Mouse (Mus musculus): Measurements from ENCODE around the gene Elac2. TPM values are rescaled to one million over a fixed set of nuclear protein-coding genes. Genes with fewer than 3 reads are reported as not detected.
A peak's percentile ranks its signal among the peaks of the same experiment; 100 is the strongest.

Elac2 gene
- total and polyA plus RNA-seq, 3 experiments, result 73.1 to 112 (median 90.4) TPM

DNA sequence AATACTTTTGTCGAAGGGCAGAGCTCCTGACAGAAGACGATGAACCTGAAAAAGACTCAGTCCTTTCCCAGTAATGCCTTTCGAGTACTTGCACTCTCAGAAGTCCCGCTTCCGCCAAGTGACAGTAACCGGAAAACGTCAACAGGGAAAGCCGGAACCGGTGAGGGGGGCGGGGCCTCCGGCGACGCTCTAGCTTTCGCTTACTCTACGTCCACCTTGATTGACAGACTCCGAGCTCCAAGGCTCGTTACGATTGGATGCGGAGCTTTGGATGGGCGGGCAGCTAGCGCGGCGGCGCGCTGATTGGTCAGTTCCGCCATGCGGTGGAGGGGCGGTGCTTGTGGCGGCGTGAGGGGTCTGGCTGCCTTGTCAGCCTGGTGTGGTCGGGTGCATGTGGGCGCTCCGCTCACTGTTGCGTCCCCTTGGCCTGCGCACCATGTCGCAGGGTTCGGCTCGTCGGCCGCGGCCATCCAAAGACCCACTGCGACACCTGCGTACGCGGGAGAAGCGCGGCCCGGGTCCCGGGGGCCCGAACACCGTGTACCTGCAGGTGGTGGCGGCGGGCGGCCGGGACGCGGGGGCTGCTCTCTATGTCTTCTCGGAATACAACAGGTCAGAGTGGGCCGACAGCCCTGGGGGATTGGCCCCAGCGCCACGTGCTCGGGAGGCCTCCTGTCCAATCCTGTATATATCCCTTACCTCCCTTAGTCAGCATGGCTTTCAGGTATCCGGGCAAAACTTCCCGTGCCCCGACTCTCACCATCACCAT, at the start of gene Elac2 (continued):
- TF ChIP-seq GABPA (IDR thresholded peaks at IDR 0.05; ENCODE audit: low read depth, low read length), result no peak
- TF ChIP-seq CHD2 (IDR thresholded peaks at IDR 0.05; ENCODE audit: low read length), result peak; percentile 59; the same call in 1 of the 2 replicates
- no peak for TF ChIP-seq POLR2AphosphoS5 (IDR thresholded peaks at IDR 0.05; ENCODE audit: borderline replicate concordance, low read depth, low read length)
- TF ChIP-seq CHD1 (IDR thresholded peaks at IDR 0.05; ENCODE audit: low read depth, low read length), result no peak

DNA sequence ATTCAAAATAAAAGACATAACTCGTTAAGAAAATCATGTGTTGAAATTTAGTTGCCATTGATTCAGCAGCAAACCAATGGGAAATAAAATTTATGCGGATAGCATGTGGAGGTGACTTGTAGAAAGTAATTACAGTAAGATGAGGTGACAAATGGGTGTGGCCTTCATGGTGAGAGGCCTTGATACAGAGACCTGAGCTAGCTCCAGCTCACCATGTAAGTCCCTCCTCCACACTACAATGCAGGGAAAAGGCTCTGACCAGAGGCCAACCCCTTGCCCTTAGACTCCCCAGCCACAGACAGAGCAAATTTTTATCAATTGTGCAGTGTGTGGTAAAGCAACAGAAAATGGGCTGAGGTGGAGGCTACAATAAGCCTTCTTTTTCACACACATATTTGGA, 49.7 kb upstream of the Elac2 start:
- Histone ChIP-seq H3K4me3 (ENCODE audit: control insufficient read depth in 1 of 2, insufficient read depth in 1 of 2, low read depth in 2 of 2, low read length in 2 of 2) (no peak overlapping the region), H3K27me3 (ENCODE audit: control insufficient read depth in 1 of 2, insufficient read depth in 2 of 2, low read length in 2 of 2) (no peaks in the 10 kb centered on the region), H3K4me1 (ENCODE audit: control insufficient read depth in 1 of 2, insufficient read depth in 2 of 2, low read length in 2 of 2) (no peaks in the 10 kb centered on the region), H3K79me2 (ENCODE audit: control insufficient read depth, insufficient read depth, low read length, poor library complexity) (no peaks in the 10 kb centered on the region), H3K9me3 (replicated peaks; ENCODE audit: insufficient read depth, low read length) (no peaks in the 10 kb centered on the region), H3K27ac (ENCODE audit: control insufficient read depth, low read depth, low read length) (no peak overlapping the region), H3K36me3 (ENCODE audit: control insufficient read depth in 1 of 2, insufficient read depth in 2 of 2, low read length in 2 of 2) (no peaks in the 10 kb centered on the region), H3K9ac (ENCODE audit: control insufficient read depth, low read depth, low read length, poor library complexity, severe bottlenecking) (no peak overlapping the region)
- TF ChIP-seq KAT2A (conservative IDR thresholded peaks at IDR 0.05; ENCODE audit: low read depth, low read length) (no peak), GABPA (IDR thresholded peaks at IDR 0.05; ENCODE audit: low read depth, low read length) (no peak), USF2 (IDR thresholded peaks at IDR 0.05; ENCODE audit: borderline replicate concordance in 1 of 2, insufficient read depth in 1 of 2, low read depth in 1 of 2, low read length in 2 of 2) (no peak), CHD2 (IDR thresholded peaks at IDR 0.05; ENCODE audit: low read length) (no peak), CHD1 (IDR thresholded peaks at IDR 0.05; ENCODE audit: low read depth, low read length) (no peak), RCOR1 (IDR thresholded peaks at IDR 0.05; ENCODE audit: low read depth, low read length) (no peak), ZC3H11A (IDR thresholded peaks at IDR 0.05; ENCODE audit: low read depth, low read length) (no peak), RAD21 (IDR thresholded peaks at IDR 0.05; ENCODE audit: low read depth, low read length) (no peak), TAL1 (IDR thresholded peaks at IDR 0.05; ENCODE audit: low read length) (no peak), MEF2A (IDR thresholded peaks at IDR 0.05; ENCODE audit: extremely low read depth, insufficient replicate concordance, low read depth, low read length, poor library complexity, severe bottlenecking) (no peak)
- DNase-seq (ENCODE audit: low read depth, low spot score), result no peak

DNA sequence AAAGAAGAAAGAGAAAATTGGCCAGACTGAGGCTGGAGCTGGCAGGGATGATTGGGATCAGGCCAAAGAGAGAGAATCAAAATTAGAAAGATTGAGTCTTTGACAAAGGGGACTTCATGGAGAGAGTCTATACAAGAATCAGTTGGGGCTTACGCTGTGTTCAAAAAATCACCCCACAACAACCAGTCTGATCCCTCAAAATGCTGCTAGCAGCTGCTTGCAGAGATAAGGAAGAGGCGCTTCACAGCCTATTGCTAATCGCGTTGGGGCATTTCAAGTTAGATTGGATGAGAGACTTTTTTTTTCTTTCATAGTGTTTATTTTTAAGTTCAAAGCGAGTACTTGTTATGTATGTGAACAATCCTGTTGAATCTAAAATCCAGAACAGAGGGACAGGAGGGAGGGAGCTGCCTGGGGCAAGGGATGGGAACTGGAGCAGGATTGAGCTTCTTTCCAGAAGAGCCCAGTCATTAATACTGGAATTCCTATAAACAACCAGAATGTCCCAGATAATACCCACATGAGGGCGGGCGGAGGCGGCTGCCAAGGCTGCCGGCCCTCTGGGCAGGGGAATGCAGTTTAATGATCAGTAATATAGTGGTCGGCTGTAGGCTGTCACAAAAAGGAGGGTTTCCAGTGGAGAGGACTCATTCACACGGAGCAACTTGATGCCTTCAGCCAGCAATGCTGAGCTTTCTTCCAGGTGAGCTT, 47.6 kb upstream of the Elac2 start:
- Histone ChIP-seq H3K9ac (ENCODE audit: control insufficient read depth, low read depth, low read length, poor library complexity, severe bottlenecking) (no peak overlapping the region), H3K4me3 (ENCODE audit: control insufficient read depth in 1 of 2, insufficient read depth in 1 of 2, low read depth in 2 of 2, low read length in 2 of 2) (no peak overlapping the region), H3K27ac (ENCODE audit: control insufficient read depth, low read depth, low read length) (no peak overlapping the region), H3K36me3 (ENCODE audit: control insufficient read depth in 1 of 2, insufficient read depth in 2 of 2, low read length in 2 of 2) (no peaks in the 10 kb centered on the region), H3K79me2 (ENCODE audit: control insufficient read depth, insufficient read depth, low read length, poor library complexity) (no peaks in the 10 kb centered on the region), H3K9me3 (replicated peaks; ENCODE audit: insufficient read depth, low read length) (no peaks in the 10 kb centered on the region), H3K4me1 (ENCODE audit: control insufficient read depth in 1 of 2, insufficient read depth in 2 of 2, low read length in 2 of 2) (no peaks in the 10 kb centered on the region), H3K27me3 (ENCODE audit: control insufficient read depth in 1 of 2, insufficient read depth in 2 of 2, low read length in 2 of 2) (no peaks in the 10 kb centered on the region)
- no peak for DNase-seq (ENCODE audit: low read depth, low spot score)
- TF ChIP-seq MYC (IDR thresholded peaks at IDR 0.05; ENCODE audit: low read depth, low read length) (no peak), TAL1 (IDR thresholded peaks at IDR 0.05; ENCODE audit: low read length) (no peak), NRF1 (IDR thresholded peaks at IDR 0.05; ENCODE audit: insufficient read depth, low read depth, low read length, poor library complexity, severe bottlenecking) (no peak), BHLHE40 (IDR thresholded peaks at IDR 0.05; ENCODE audit: borderline replicate concordance, low read depth, low read length) (no peak)

All from MEL (cell line).